Mouse (Mus musculus) forebrain, embryonic 13.5 days (tissue): ENCODE measurements at regions not wholly inside any gene's neighbourhood (a gene's known extent, or its start where the extent isn't known, plus 50 kb on each side); places are given as distances from the start of the nearest gene placed in this dataset.

Experiments
- ATAC-seq: fragments of 200-750 bp; cut with Nextera tagmentation; 2 replicates; pipeline ENCODE4 v1.8.0; 2017
- H3K27ac ChIP-seq: fragments of 300-500 bp; sonication (generic); 2 replicates; pipeline ENCODE4 v1.5.1; 2015; ENCODE audit warnings: inconsistent platforms, mild to moderate bottlenecking, moderate library complexity
- H3K27me3 ChIP-seq: fragments of 300-500 bp; sonication (generic); 2 replicates; pipeline ENCODE4 v1.6.1; 2015; ENCODE audit warnings: mild to moderate bottlenecking, inconsistent platforms
- H3K36me3 ChIP-seq: fragments of 300-500 bp; sonication (generic); 2 replicates; pipeline ENCODE4 v1.6.1; 2015; ENCODE audit warnings: mild to moderate bottlenecking, inconsistent platforms; ENCODE audit not compliant: poor library complexity, severe bottlenecking
- H3K4me1 ChIP-seq: fragments of 300-500 bp; sonication (generic); 2 replicates; pipeline ENCODE4 v1.6.1; 2015; ENCODE audit warnings: inconsistent platforms
- H3K4me2 ChIP-seq: fragments of 300-500 bp; sonication (generic); 2 replicates; pipeline ENCODE4 v1.6.1; 2015; ENCODE audit warnings: inconsistent platforms, mild to moderate bottlenecking, moderate library complexity
- H3K4me3 ChIP-seq: fragments of 300-500 bp; sonication (generic); 2 replicates; pipeline ENCODE4 v1.5.1; 2015; ENCODE audit warnings: mild to moderate bottlenecking, inconsistent platforms
- H3K9ac ChIP-seq: fragments of 300-500 bp; sonication (generic); 2 replicates; pipeline ENCODE4 v1.6.1; 2015; ENCODE audit warnings: mild to moderate bottlenecking, inconsistent platforms
- H3K9me3 ChIP-seq: fragments of 300-500 bp; sonication (generic); replicated peaks from 2 replicates; pipeline ENCODE4 v1.6.1; 2016; ENCODE audit warnings: inconsistent platforms
- WGBS: fragments of 180-500 bp; shearing (Covaris S2); methylation state at CpG from one replicate; pipeline ENCODE4 v1.1.7; 2015; 5-methylcytosine and 5-hydroxymethylcytosine counted together

DNA sequence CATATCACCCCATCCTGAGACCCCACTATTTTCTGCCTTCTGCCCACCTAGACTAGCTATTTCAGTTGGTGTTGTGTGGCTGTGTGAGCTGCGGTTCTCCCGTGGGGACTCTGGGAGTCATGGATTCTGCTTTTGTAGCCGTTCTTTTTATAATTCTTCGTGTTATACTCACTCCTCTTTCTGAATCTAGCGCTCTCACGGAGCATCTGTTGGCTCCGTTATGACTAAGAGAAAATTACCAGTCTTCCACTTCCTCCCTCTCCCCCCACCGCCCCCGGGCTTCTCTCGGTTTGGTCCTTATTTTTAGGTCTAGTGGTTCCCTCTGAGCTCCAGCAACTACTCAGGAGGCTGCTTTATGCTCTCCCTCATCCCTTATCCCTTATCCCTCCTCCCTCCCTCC lies 85.6 kb downstream of the Diras2 start:
- no peak overlapping the region for H3K4me2 ChIP-seq
- no peaks in the 10 kb centered on the region for H3K9me3 ChIP-seq
- no peaks in the 10 kb centered on the region for H3K4me1 ChIP-seq
- no peak overlapping the region for H3K27ac ChIP-seq
- no peak overlapping the region for H3K4me3 ChIP-seq
- WGBS, result 86% methylated on average over 10 of the region's 10 CpGs
- H3K36me3 ChIP-seq, result no peaks in the 10 kb centered on the region
- H3K27me3 ChIP-seq, result no peaks in the 10 kb centered on the region
- no peak for ATAC-seq
- H3K9ac ChIP-seq, result no peak overlapping the region

DNA sequence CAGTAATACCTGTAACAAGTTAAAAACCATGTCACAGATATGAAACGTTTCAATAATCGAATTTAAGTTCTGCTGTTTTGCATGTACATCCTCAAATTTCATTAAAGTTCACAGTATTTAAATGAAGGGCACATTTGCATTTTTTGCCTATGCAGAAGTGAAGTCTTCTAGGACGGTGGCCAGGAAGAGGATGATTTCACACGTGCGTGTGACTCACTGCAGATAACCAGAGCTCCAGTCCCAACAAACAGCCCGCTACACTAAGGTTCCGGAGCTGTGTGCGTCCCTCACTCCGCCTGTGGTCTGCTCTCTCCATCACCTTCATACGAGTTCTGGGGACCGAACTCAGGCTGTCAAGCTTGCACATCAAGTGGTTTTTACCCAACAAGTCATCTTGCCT lies 82.2 kb downstream of the Diras2 start:
- Histone ChIP-seq H3K4me1 (peaks cover 18% of the 10 kb centered on the region), H3K9ac (no peak overlapping the region), H3K36me3 (no peaks in the 10 kb centered on the region), H3K9me3 (no peaks in the 10 kb centered on the region), H3K4me3 (no peak overlapping the region), H3K4me2 (no peak overlapping the region), H3K27me3 (no peaks in the 10 kb centered on the region), H3K27ac (no peak overlapping the region)
- 85% methylated on average over 11 of the region's 11 CpGs for WGBS
- no peak for ATAC-seq

DNA sequence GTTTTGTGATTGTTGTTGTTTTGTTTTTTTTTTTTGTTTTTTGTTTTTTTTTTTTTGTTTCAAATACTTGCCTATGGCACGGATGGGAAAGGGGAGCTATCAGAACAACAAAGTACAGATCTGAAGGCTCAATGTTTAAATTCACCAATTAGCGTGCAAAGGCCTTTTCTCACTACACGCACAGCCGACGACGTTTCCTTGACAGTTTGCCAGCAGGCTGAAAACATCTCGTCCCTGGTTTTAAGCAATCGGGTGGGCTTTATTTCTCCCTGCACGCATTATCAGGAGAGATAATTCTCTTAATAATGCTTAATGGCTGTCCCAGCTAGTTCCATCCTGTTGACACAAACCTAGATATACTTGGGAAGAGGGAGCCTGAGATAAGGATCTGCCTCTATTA lies 79.6 kb downstream of the Diras2 start:
- no peak for ATAC-seq
- no peaks in the 10 kb centered on the region for H3K9me3 ChIP-seq
- H3K4me1 ChIP-seq, result peaks cover 18% of the 10 kb centered on the region
- 24% methylated on average over 9 of the region's 9 CpGs for WGBS
- no peaks in the 10 kb centered on the region for H3K27me3 ChIP-seq
- no peak overlapping the region for H3K27ac ChIP-seq
- no peaks in the 10 kb centered on the region for H3K36me3 ChIP-seq
- H3K4me2 ChIP-seq, result no peak overlapping the region
- H3K4me3 ChIP-seq, result no peak overlapping the region
- H3K9ac ChIP-seq, result no peak overlapping the region

DNA sequence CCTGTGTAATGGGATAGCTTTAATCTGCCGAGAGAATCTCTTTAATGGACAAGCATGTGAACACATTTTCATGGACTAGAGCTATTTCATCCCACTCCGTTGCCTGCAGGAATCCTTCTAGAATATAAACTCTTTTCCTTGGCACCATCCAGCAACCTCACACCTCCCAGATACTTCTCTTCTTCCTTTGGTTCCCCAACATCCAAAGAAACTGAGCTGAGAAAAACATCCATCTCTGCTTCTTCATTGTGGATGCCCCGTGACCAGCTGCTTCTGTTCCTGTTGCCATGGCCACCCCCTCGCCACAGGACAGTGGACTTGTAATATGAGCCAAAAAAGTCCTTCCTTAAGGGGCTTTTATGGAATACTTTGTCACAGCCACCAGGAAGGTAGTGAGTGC lies 78.8 kb downstream of the Diras2 start:
- no peaks in the 10 kb centered on the region for H3K27me3 ChIP-seq
- H3K9me3 ChIP-seq, result no peaks in the 10 kb centered on the region
- H3K9ac ChIP-seq, result no peak overlapping the region
- ATAC-seq, result no peak
- no peak overlapping the region for H3K27ac ChIP-seq
- no peak overlapping the region for H3K4me3 ChIP-seq
- peaks cover 18% of the 10 kb centered on the region for H3K4me1 ChIP-seq
- no peak overlapping the region for H3K4me2 ChIP-seq
- WGBS, result 60% methylated on average over 4 of the region's 4 CpGs
- no peaks in the 10 kb centered on the region for H3K36me3 ChIP-seq
